Mouse (Mus musculus): ENCODE measurements around the gene Gtf3a. TPM values are rescaled to one million over a fixed set of nuclear protein-coding genes. Genes with fewer than 3 reads are reported as not detected.
"Not testable (repeated sequence)": the region's sequence is repeated elsewhere in the genome, so short reads cannot be mapped to it uniquely, and the experiment has no call there.

The Gtf3a gene
- polyA plus RNA-seq, 1 experiment from 2014 or later: 102 TPM

- 89% methylated on average over 7 of the region's 7 CpGs for WGBS
- no peak for ATAC-seq (ENCODE audit: low FRiP score)
- Histone ChIP-seq H3K4me3 (ENCODE audit: low read depth, low read length) (no peak overlapping the region), H3K4me1 (ENCODE audit: control insufficient read depth, insufficient read depth, low read length) (no peaks in the 10 kb centered on the region), H3K27me3 (ENCODE audit: control insufficient read depth, insufficient read depth, low read length) (no peaks in the 10 kb centered on the region), H3K4me2 (no peak overlapping the region), H3K9me3 (ENCODE audit: control insufficient read depth, low read length) (no peaks in the 10 kb centered on the region), H3K9ac (ENCODE audit: low read length) (no peak overlapping the region), H3K36me3 (ENCODE audit: control insufficient read depth, insufficient read depth, low read length) (no peaks in the 10 kb centered on the region), H3K27ac (ENCODE audit: low read depth, low read length) (no peak overlapping the region)
- no peak for DNase-seq (ENCODE audit: low spot score, missing footprints)
Measured at GRCm38 (mm10) chr5:146931422-146931821, 17.0 kb upstream of the Gtf3a start.

GRCm38 (mm10) chr5:146931904-146932553, 16.4 kb upstream of the Gtf3a start:
- H3K27ac ChIP-seq (ENCODE audit: low read depth, low read length): no peak overlapping the region
- H3K27me3 ChIP-seq (ENCODE audit: control insufficient read depth, insufficient read depth, low read length): no peaks in the 10 kb centered on the region
- H3K4me2 ChIP-seq: no peak overlapping the region
- ATAC-seq (ENCODE audit: low FRiP score) (no peak), DNase-seq (ENCODE audit: low spot score, missing footprints) (no peak)
- H3K9me3 ChIP-seq (ENCODE audit: control insufficient read depth, low read length): no peaks in the 10 kb centered on the region
- no peak overlapping the region for H3K9ac ChIP-seq (ENCODE audit: low read length)
- H3K4me3 ChIP-seq (ENCODE audit: low read depth, low read length): no peak overlapping the region
- H3K4me1 ChIP-seq (ENCODE audit: control insufficient read depth, insufficient read depth, low read length): no peaks in the 10 kb centered on the region
- 86% methylated on average over 16 of the region's 16 CpGs for WGBS
- no peaks in the 10 kb centered on the region for H3K36me3 ChIP-seq (ENCODE audit: control insufficient read depth, insufficient read depth, low read length)

- no peak overlapping the region for H3K27ac ChIP-seq (ENCODE audit: low read depth, low read length)
- DNase-seq (ENCODE audit: low spot score, missing footprints): no peak
- H3K27me3 ChIP-seq (ENCODE audit: control insufficient read depth, insufficient read depth, low read length): no peaks in the 10 kb centered on the region
- no peak overlapping the region for H3K4me3 ChIP-seq (ENCODE audit: low read depth, low read length)
- H3K4me1 ChIP-seq (ENCODE audit: control insufficient read depth, insufficient read depth, low read length): no peaks in the 10 kb centered on the region
- H3K36me3 ChIP-seq (ENCODE audit: control insufficient read depth, insufficient read depth, low read length): no peaks in the 10 kb centered on the region
- no peak for ATAC-seq (ENCODE audit: low FRiP score)
- H3K9ac ChIP-seq (ENCODE audit: low read length): no peak overlapping the region
- no peak overlapping the region for H3K4me2 ChIP-seq
- H3K9me3 ChIP-seq (ENCODE audit: control insufficient read depth, low read length): no peaks in the 10 kb centered on the region
- WGBS: 89% methylated on average over 11 of the region's 12 CpGs
Measured at GRCm38 (mm10) chr5:146933466-146933865, 15.0 kb upstream of the Gtf3a start.

- H3K4me1 ChIP-seq (ENCODE audit: control insufficient read depth, insufficient read depth, low read length): no peaks in the 10 kb centered on the region
- no peak overlapping the region for H3K27ac ChIP-seq (ENCODE audit: low read depth, low read length)
- 86% methylated on average over 30 of the region's 32 CpGs for WGBS
- no peak overlapping the region for H3K9ac ChIP-seq (ENCODE audit: low read length)
- peak; percentile 56 for DNase-seq (ENCODE audit: low spot score, missing footprints)
- no peaks in the 10 kb centered on the region for H3K36me3 ChIP-seq (ENCODE audit: control insufficient read depth, insufficient read depth, low read length)
- no peak for ATAC-seq (ENCODE audit: low FRiP score)
- no peak overlapping the region for H3K4me2 ChIP-seq
- no peak overlapping the region for H3K4me3 ChIP-seq (ENCODE audit: low read depth, low read length)
- no peaks in the 10 kb centered on the region for H3K27me3 ChIP-seq (ENCODE audit: control insufficient read depth, insufficient read depth, low read length)
- H3K9me3 ChIP-seq (ENCODE audit: control insufficient read depth, low read length): no peaks in the 10 kb centered on the region
Measured at GRCm38 (mm10) chr5:146937541-146938503, 10.6 kb upstream of the Gtf3a start.

GRCm38 (mm10) chr5:146939109-146939796, 9.2 kb upstream of the Gtf3a start:
- no peaks in the 10 kb centered on the region for H3K4me1 ChIP-seq (ENCODE audit: control insufficient read depth, insufficient read depth, low read length)
- H3K9ac ChIP-seq (ENCODE audit: low read length): no peak overlapping the region
- DNase-seq (ENCODE audit: low spot score, missing footprints) (no peak), ATAC-seq (ENCODE audit: low FRiP score) (no peak)
- no peak overlapping the region for H3K4me2 ChIP-seq
- H3K36me3 ChIP-seq (ENCODE audit: control insufficient read depth, insufficient read depth, low read length): no peaks in the 10 kb centered on the region
- no peak overlapping the region for H3K27ac ChIP-seq (ENCODE audit: low read depth, low read length)
- H3K9me3 ChIP-seq (ENCODE audit: control insufficient read depth, low read length): no peaks in the 10 kb centered on the region
- no peak overlapping the region for H3K4me3 ChIP-seq (ENCODE audit: low read depth, low read length)
- WGBS: 80% methylated on average over 16 of the region's 16 CpGs
- H3K27me3 ChIP-seq (ENCODE audit: control insufficient read depth, insufficient read depth, low read length): no peaks in the 10 kb centered on the region

GRCm38 (mm10) chr5:146940219-146940618, 8.2 kb upstream of the Gtf3a start:
- Histone ChIP-seq H3K9me3 (ENCODE audit: control insufficient read depth, low read length) (peaks cover 3% of the 10 kb centered on the region; the same call in 1 of the 2 replicates), H3K4me3 (ENCODE audit: low read depth, low read length) (no peak overlapping the region), H3K4me1 (ENCODE audit: control insufficient read depth, insufficient read depth, low read length) (no peaks in the 10 kb centered on the region), H3K27ac (ENCODE audit: low read depth, low read length) (no peak overlapping the region), H3K36me3 (ENCODE audit: control insufficient read depth, insufficient read depth, low read length) (no peaks in the 10 kb centered on the region), H3K4me2 (no peak overlapping the region), H3K27me3 (ENCODE audit: control insufficient read depth, insufficient read depth, low read length) (no peaks in the 10 kb centered on the region), H3K9ac (ENCODE audit: low read length) (no peak overlapping the region)
- WGBS: 24% methylated on average over 7 of the region's 7 CpGs
- ATAC-seq (ENCODE audit: low FRiP score) (no peak), DNase-seq (ENCODE audit: low spot score, missing footprints) (peak; percentile 91)

GRCm38 (mm10) chr5:146941939-146942338, 6.5 kb upstream of the Gtf3a start:
- not testable (repeated sequence) for H3K9ac ChIP-seq (ENCODE audit: low read length); H3K4me3 ChIP-seq (ENCODE audit: low read depth, low read length); H3K4me2 ChIP-seq; ATAC-seq (ENCODE audit: low FRiP score); H3K27ac ChIP-seq (ENCODE audit: low read depth, low read length); H3K9me3 ChIP-seq (ENCODE audit: control insufficient read depth, low read length); H3K27me3 ChIP-seq (ENCODE audit: control insufficient read depth, insufficient read depth, low read length); H3K36me3 ChIP-seq (ENCODE audit: control insufficient read depth, insufficient read depth, low read length); H3K4me1 ChIP-seq (ENCODE audit: control insufficient read depth, insufficient read depth, low read length)
- DNase-seq (ENCODE audit: low spot score, missing footprints): peak; percentile 90
- WGBS: 42% methylated on average over 2 of the region's 2 CpGs

GRCm38 (mm10) chr5:146942965-146943364, 5.5 kb upstream of the Gtf3a start:
- Histone ChIP-seq H3K4me1 (ENCODE audit: control insufficient read depth, insufficient read depth, low read length) (no peaks in the 10 kb centered on the region), H3K4me2 (no peak overlapping the region), H3K27ac (ENCODE audit: low read depth, low read length) (no peak overlapping the region), H3K9ac (ENCODE audit: low read length) (no peak overlapping the region), H3K27me3 (ENCODE audit: control insufficient read depth, insufficient read depth, low read length) (no peaks in the 10 kb centered on the region; the same call in 1 of the 2 replicates), H3K4me3 (ENCODE audit: low read depth, low read length) (no peak overlapping the region), H3K36me3 (ENCODE audit: control insufficient read depth, insufficient read depth, low read length) (no peaks in the 10 kb centered on the region), H3K9me3 (ENCODE audit: control insufficient read depth, low read length) (peaks cover 3% of the 10 kb centered on the region; the same call in 1 of the 2 replicates)
- DNase-seq (ENCODE audit: low spot score, missing footprints): no peak
- no peak for ATAC-seq (ENCODE audit: low FRiP score)
- WGBS: 87% methylated on average over 15 of the region's 15 CpGs

Data from midbrain, embryonic 11.5 days (tissue).